Mouse (Mus musculus) liver, embryonic 14.5 days (tissue): Measurements from ENCODE around the gene Extl2. TPM values are rescaled to one million over a fixed set of nuclear protein-coding genes. Genes with fewer than 3 reads are reported as not detected.

Source experiments
- ATAC-seq: fragments of 200-750 bp; cut with Nextera tagmentation; 2 replicates; pipeline ENCODE4 v1.8.0; 2017; ENCODE audit warnings: moderate number of reproducible peaks, mild to moderate bottlenecking, moderate library complexity; ENCODE audit not compliant: insufficient read depth
- DNase-seq, 3 experiments: peaks; one replicate each; pipeline ENCODE4 v3.0.0-alpha.2; 2012 to 2013; ENCODE audit warnings: low read depth in 3 of 3, low spot score in 3 of 3
- H3K27ac ChIP-seq: fragments of 300-500 bp; sonication (generic); 2 replicates; pipeline ENCODE4 v1.5.1; 2014; ENCODE audit warnings: moderate library complexity, mild to moderate bottlenecking, control low read depth, inconsistent platforms
- H3K27me3 ChIP-seq: fragments of 300-500 bp; sonication (generic); 2 replicates; pipeline ENCODE4 v1.6.1; 2014; ENCODE audit warnings: mild to moderate bottlenecking, low read length, moderate library complexity; ENCODE audit not compliant: control insufficient read depth, insufficient read depth
- H3K36me3 ChIP-seq: fragments of 300-500 bp; sonication (generic); replicated peaks from 2 replicates; pipeline ENCODE4 v1.6.1; 2014; ENCODE audit warnings: low read depth; ENCODE audit not compliant: control insufficient read depth, insufficient read depth
- H3K4me1 ChIP-seq, 2 experiments: fragments of 200-500 bp in 1 of 2; fragments of 300-500 bp in 1 of 2; sonication (generic) in 1 of 2; replicated peaks; 2 replicates each; pipeline ENCODE4 v1.6.1; 2012 to 2014; ENCODE audit warnings: antibody characterized with exemption in 1 of 2, inconsistent platforms in 1 of 2, low read length in 1 of 2; ENCODE audit not compliant: control insufficient read depth in 2 of 2, insufficient read depth in 2 of 2
- H3K4me2 ChIP-seq: fragments of 300-500 bp; sonication (generic); 2 replicates; pipeline ENCODE4 v1.6.1; 2014; ENCODE audit warnings: low read depth, mild to moderate bottlenecking, control low read depth, moderate library complexity
- H3K4me3 ChIP-seq, 2 experiments: fragments of 200-500 bp in 1 of 2; fragments of 300-500 bp in 1 of 2; sonication (generic) in 1 of 2; 2 replicates each; pipeline ENCODE4 v1.5.1; 2012 to 2014; ENCODE audit warnings: low read depth in 2 of 2, low read length in 2 of 2, mild to moderate bottlenecking in 2 of 2, control low read depth in 1 of 2, inconsistent platforms in 1 of 2, moderate library complexity in 1 of 2; ENCODE audit not compliant: insufficient read depth in 1 of 2
- H3K9ac ChIP-seq: fragments of 300-500 bp; sonication (generic); replicated peaks from 2 replicates; pipeline ENCODE4 v1.6.1; 2014; ENCODE audit warnings: mild to moderate bottlenecking, control low read depth, moderate library complexity
- H3K9me3 ChIP-seq: fragments of 300-500 bp; sonication (generic); 2 replicates; pipeline ENCODE4 v1.6.1; 2016; ENCODE audit warnings: low read length, mixed read lengths; ENCODE audit not compliant: control insufficient read depth
- CTCF ChIP-seq: IDR thresholded peaks from 2 replicates; pipeline ENCODE4 v1.5.1; 2016; ENCODE audit warnings: antibody characterized with exemption, low read depth, control low read depth
- EP300 ChIP-seq: IDR thresholded peaks from 2 replicates; pipeline ENCODE4 v1.6.1; 2016; ENCODE audit warnings: antibody characterized with exemption, low read depth
- WGBS: fragments of 180-500 bp; shearing (Covaris S2); extraction: QIAGEN DNeasy Blood & Tissue Kit; methylation state at CpG from one replicate; pipeline ENCODE4 v1.1.7; 2014; ENCODE audit not compliant: insufficient replicate concordance; 5-methylcytosine and 5-hydroxymethylcytosine counted together
- polyA plus RNA-seq, 2 experiments: library from polyadenylated mRNA; depleted of rRNA in 1 of 2; stranded (reverse) in 1 of 2; unstranded in 1 of 2; fragments of >200 nt; fragmentation: Nextera tagmentation in 1 of 2; extraction: Ambion mirVana in 1 of 2; gene quantifications; 2 replicates each; pipeline versions ENCODE4 v1.2.1 to v1.2.3; 2012 to 2014

The Extl2 gene
- polyA plus RNA-seq, 2 experiments: 1.3 to 4.3 TPM

DNA sequence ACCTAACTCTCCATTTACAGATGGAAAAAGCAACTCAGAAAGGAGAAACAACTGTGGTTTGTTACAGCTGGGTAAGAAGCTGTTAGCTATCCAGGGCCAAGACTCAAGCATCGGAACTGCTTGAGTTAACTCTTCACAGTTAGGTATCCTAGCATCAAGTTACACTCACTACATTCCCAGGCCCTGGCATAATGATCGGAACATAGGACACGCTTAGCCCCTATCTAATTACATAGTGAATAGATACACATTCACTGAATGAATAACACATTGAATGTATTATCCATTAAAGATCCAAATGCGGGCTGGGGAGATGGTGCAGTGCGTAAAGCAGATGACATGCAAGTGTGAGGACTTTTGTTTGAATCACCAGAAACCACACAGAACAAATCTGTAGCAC lies 43.2 kb upstream of the Extl2 start:
- WGBS: 83% methylated on average over 5 of the region's 5 CpGs
- no peak for TF ChIP-seq EP300
- no peak for TF ChIP-seq CTCF

DNA sequence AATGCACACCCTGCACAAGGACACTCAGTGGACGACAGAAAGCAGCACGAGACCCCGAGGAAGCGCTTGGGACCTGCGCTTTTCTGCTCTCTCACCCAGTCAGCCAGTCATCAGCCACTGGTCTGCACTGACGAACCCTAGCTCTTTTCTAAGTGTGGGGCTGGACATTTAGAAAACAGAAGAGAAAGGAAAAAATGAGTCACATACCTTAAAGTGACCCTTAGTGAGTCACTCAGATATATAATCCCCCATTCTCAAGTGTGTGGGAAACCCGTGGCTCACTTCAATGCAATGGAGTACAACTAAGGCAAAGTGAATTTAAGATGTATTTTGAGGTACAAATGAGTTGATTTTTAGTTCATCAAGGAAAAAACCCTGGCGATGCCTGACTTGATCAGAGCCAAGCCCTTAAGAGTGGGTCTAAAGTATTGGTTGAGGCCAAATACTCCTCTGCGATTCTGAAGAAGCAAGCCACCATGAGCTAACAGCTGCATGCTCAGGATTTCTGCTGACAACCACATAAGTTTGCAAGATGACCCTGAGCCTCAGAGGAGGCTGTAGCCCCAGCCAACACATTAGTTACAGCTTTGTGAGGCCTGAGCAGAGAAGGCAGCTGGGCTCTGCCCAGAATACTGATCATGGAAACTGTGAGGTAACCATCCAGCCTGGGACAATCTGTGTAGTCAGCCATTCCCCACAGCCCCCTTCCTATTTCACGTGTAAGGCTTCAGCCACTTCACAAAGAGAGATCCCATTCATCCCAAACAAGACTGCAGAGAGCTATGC lies 38.3 kb upstream of the Extl2 start:
- no peak overlapping the region for H3K4me2 ChIP-seq
- no peaks in the 10 kb centered on the region for H3K4me1 ChIP-seq
- no peaks in the 10 kb centered on the region; the same call in 1 of the 2 replicates for H3K36me3 ChIP-seq
- DNase-seq: no peak
- H3K9ac ChIP-seq: no peak overlapping the region
- ATAC-seq: no peak
- WGBS: 78% methylated on average over 10 of the region's 10 CpGs
- H3K27ac ChIP-seq: no peak overlapping the region
- H3K4me3 ChIP-seq: no peak overlapping the region
- no peaks in the 10 kb centered on the region for H3K27me3 ChIP-seq
- TF ChIP-seq EP300: no peak
- TF ChIP-seq CTCF: no peak
- no peaks in the 10 kb centered on the region for H3K9me3 ChIP-seq

More for the DNA sequence above, 43.2 kb upstream of the Extl2 start:
- H3K36me3 ChIP-seq: no peaks in the 10 kb centered on the region; the same call in 1 of the 2 replicates
- H3K27me3 ChIP-seq: no peaks in the 10 kb centered on the region
- no peak for DNase-seq
- no peak overlapping the region for H3K27ac ChIP-seq
- H3K4me1 ChIP-seq: no peaks in the 10 kb centered on the region
- no peaks in the 10 kb centered on the region for H3K9me3 ChIP-seq
- H3K4me3 ChIP-seq: no peak overlapping the region
- no peak overlapping the region for H3K4me2 ChIP-seq
- H3K9ac ChIP-seq: no peak overlapping the region
- ATAC-seq: no peak

GRCm38 (mm10) chr3:115971045-115971785 lies 36.0 kb upstream of the Extl2 start:
- WGBS: 85% methylated on average over 20 of the region's 20 CpGs
- H3K4me3 ChIP-seq: no peak overlapping the region
- no peak for DNase-seq

GRCm38 (mm10) chr3:115971891-115972646 lies 35.2 kb upstream of the Extl2 start:
- Histone ChIP-seq H3K4me3 (no peak overlapping the region), H3K36me3 (no peaks in the 10 kb centered on the region; the same call in 1 of the 2 replicates), H3K27ac (no peak overlapping the region), H3K4me2 (no peak overlapping the region), H3K27me3 (no peaks in the 10 kb centered on the region), H3K9ac (no peak overlapping the region), H3K9me3 (no peaks in the 10 kb centered on the region), H3K4me1 (no peaks in the 10 kb centered on the region)
- WGBS: 75% methylated on average over 14 of the region's 14 CpGs
- TF ChIP-seq EP300: no peak
- no peak for TF ChIP-seq CTCF
- no peak for DNase-seq
- ATAC-seq: no peak

More at GRCm38 (mm10) chr3:115971045-115971785, 36.0 kb upstream of the Extl2 start:
- Histone ChIP-seq H3K9ac (no peak overlapping the region), H3K4me2 (no peak overlapping the region), H3K27ac (no peak overlapping the region), H3K4me1 (no peaks in the 10 kb centered on the region), H3K36me3 (no peaks in the 10 kb centered on the region; the same call in 1 of the 2 replicates), H3K27me3 (no peaks in the 10 kb centered on the region), H3K9me3 (no peaks in the 10 kb centered on the region)
- no peak for ATAC-seq
- TF ChIP-seq CTCF (no peak), EP300 (no peak)

DNA sequence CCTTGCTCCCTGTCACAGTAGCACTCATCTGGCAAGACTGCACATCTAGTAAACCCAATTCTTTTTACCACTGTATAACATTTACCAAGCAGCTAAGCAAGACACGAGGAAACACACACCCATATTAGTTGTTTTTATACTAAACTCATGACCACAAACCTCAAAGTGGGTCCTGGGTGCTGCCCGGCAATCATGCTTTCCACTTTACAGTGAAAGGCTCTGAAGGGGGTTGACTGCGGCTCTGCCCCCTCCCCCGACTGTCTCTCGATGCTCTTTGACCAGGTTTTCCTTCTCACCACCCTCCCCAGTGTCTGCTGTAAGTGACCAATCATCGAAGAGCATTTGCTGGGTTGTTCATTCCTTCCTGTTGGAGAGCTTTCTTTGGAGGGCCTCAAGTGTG lies 33.0 kb upstream of the Extl2 start:
- H3K27ac ChIP-seq: no peak overlapping the region
- no peak overlapping the region for H3K4me3 ChIP-seq
- TF ChIP-seq EP300 (no peak), CTCF (no peak)
- DNase-seq (no peak), ATAC-seq (no peak)
- peaks cover 3% of the 10 kb centered on the region; the same call in 1 of the 2 replicates for H3K36me3 ChIP-seq
- H3K9me3 ChIP-seq: no peaks in the 10 kb centered on the region
- WGBS: 71% methylated on average over 6 of the region's 6 CpGs
- no peaks in the 10 kb centered on the region for H3K27me3 ChIP-seq
- no peaks in the 10 kb centered on the region for H3K4me1 ChIP-seq
- no peak overlapping the region for H3K4me2 ChIP-seq
- no peak overlapping the region for H3K9ac ChIP-seq
